Mouse (Mus musculus): ENCODE data around the gene Ptges.

Gene Ptges

DNA sequence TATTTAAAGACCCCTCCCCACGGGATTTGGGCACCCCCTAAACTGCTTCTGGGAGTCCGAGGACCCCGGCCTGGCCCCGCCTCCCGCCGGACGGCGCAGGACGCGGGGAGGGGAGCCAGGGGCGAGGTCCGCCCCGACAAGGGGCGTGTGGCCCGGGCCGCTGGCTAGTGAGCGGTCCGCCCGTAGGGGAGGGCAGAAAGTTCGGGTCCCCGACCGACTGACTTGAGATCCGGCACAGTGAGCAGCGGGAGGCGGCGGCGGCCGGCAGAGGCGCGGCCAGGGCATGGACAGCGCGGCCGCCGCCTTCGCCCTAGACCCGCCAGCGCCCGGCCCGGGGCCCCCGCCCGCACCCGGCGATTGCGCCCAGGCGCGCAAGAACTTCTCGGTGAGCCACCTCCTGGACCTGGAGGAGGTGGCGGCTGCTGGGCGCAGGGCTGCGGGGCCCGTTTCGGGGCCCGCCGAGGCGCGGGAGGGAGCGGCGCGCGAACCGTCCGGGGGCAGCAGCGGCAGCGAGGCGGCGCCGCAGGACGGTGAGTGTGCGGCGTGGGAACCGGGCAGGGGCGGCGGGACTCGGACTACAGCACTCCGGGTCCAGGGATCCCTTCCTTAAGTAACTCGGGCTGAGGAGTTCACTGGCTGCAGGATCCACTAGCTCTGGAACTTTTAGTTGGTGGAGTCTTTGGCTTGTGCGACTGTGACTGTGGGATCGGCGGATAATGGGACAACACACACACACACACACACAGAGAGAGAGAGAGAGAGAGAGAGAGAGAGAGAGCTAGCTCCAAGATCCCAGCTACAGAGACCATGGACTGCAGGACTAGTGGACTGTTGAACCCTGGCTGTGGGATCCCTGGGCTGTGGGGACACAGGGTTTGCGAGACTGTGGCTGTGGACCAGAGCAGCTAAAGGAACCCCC, 84.3 kb downstream of the Ptges start:
- DNase-seq = peak; percentile 18

DNA sequence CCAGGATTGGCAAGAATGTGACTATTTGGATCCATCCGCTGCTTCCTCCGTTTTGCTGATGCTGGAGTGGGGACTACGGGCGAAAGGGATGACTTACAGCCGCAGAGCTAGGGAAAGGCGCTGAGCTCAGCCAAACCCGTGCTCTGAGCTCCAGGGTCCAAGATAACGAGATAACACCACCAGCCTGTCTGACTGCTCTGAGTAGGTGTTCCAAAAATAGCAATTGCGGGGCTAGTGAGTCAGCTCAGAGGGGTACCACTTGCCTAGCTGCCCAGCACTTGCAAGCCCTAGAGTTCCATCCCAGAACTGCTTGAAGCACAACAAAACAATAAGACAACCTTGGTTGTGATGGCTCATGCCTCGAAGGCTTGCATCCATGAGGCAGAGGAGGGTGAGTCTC, 87.0 kb downstream of the Ptges start:
- DNase-seq = no peak

Data from lung, postnatal 36 days (tissue).